Mouse (Mus musculus) CH12.LX (cell line): ENCODE data around the gene Ccdc84. TPM values are rescaled to one million over a fixed set of nuclear protein-coding genes. Genes with fewer than 3 reads are reported as not detected.

ENCODE experiments used
- DNase-seq: peaks from one replicate; pipeline ENCODE4 v3.0.0-alpha.2; 2013; ENCODE audit errors: extremely low read depth
- H3K27ac ChIP-seq: 2 replicates; pipeline ENCODE4 v1.5.1; 2012; ENCODE audit warnings: low read depth, mild to moderate bottlenecking, control low read depth, moderate library complexity; ENCODE audit not compliant: insufficient read depth
- H3K27me3 ChIP-seq: replicated peaks from 2 replicates; pipeline ENCODE3; 2012; ENCODE audit warnings: inconsistent platforms
- H3K36me3 ChIP-seq, 2 experiments: replicated peaks in 1 of 2; 2 replicates each; pipeline versions ENCODE3 to v1.6.1; 2012; ENCODE audit warnings: inconsistent platforms in 1 of 2, low read length in 1 of 2, mild to moderate bottlenecking in 1 of 2, mixed read lengths in 1 of 2, moderate library complexity in 1 of 2; ENCODE audit not compliant: control insufficient read depth in 1 of 2, insufficient read depth in 1 of 2
- H3K4me1 ChIP-seq, 2 experiments: 2 replicates each; pipeline ENCODE4 v1.6.1; 2012; ENCODE audit warnings: inconsistent platforms in 1 of 2, moderate library complexity in 1 of 2; ENCODE audit not compliant: insufficient read depth in 2 of 2, control insufficient read depth in 1 of 2
- H3K4me2 ChIP-seq: 2 replicates; pipeline ENCODE4 v1.6.1; 2012; ENCODE audit warnings: low read depth, mild to moderate bottlenecking, control low read depth; ENCODE audit not compliant: poor library complexity, insufficient read depth, severe bottlenecking
- H3K4me3 ChIP-seq, 3 experiments: fragments of 150-350 bp in 1 of 3; sonication (generic) in 1 of 3; replicated peaks in 1 of 3; 2 replicates each; pipeline versions ENCODE3 to v1.5.1; 2011 to 2012; ENCODE audit warnings: low read depth in 2 of 3, low read length in 2 of 3, mild to moderate bottlenecking in 2 of 3, moderate library complexity in 2 of 3, control low read depth in 1 of 3, improper control_type of control experiment in 1 of 3, inconsistent platforms in 1 of 3, mixed read lengths in 1 of 3; ENCODE audit not compliant: poor library complexity in 1 of 3
- H3K79me2 ChIP-seq: replicated peaks from 2 replicates; pipeline ENCODE4 v1.6.1; 2012; ENCODE audit warnings: mild to moderate bottlenecking, moderate library complexity; ENCODE audit not compliant: control insufficient read depth, poor library complexity, insufficient read depth, severe bottlenecking; ENCODE audit errors: extremely low read depth
- H3K9ac ChIP-seq: 2 replicates; pipeline ENCODE4 v1.6.1; 2012; ENCODE audit warnings: low read depth, mild to moderate bottlenecking, control low read depth, moderate library complexity; ENCODE audit not compliant: insufficient read depth
- H3K9me3 ChIP-seq: replicated peaks from 2 replicates; pipeline ENCODE3; 2012; ENCODE audit warnings: low read length, inconsistent platforms, mixed read lengths
- BHLHE40 ChIP-seq: IDR thresholded peaks from 2 replicates; pipeline ENCODE4 v1.6.1; 2011; ENCODE audit warnings: mild to moderate bottlenecking, low read depth, low read length, improper control_type of control experiment
- CHD1 ChIP-seq: IDR thresholded peaks from 2 replicates; pipeline ENCODE4 v1.6.1; 2012; ENCODE audit warnings: low read depth, low read length, improper control_type of control experiment, inconsistent platforms
- CHD2 ChIP-seq: IDR thresholded peaks from 2 replicates; pipeline ENCODE4 v1.6.1; 2011; ENCODE audit warnings: low read length, improper control_type of control experiment
- CTCF ChIP-seq, 2 experiments: IDR thresholded peaks in 1 of 2; conservative IDR thresholded peaks in 1 of 2; 2 replicates each; pipeline ENCODE4 v1.5.1; 2011 to 2012; ENCODE audit warnings: low read depth in 2 of 2, low read length in 2 of 2, improper control_type of control experiment in 1 of 2, inconsistent platforms in 1 of 2, mild to moderate bottlenecking in 1 of 2, moderate library complexity in 1 of 2
- E2F4 ChIP-seq: IDR thresholded peaks from 2 replicates; pipeline ENCODE4 v1.6.1; 2011; ENCODE audit warnings: low read depth, low read length, improper control_type of control experiment; ENCODE audit not compliant: insufficient replicate concordance
- ELF1 ChIP-seq: IDR thresholded peaks from 2 replicates; pipeline ENCODE4 v1.6.1; 2014; ENCODE audit warnings: low read depth, mild to moderate bottlenecking, inconsistent platforms, low read length, improper control_type of control experiment
- EP300 ChIP-seq: IDR thresholded peaks from 2 replicates; pipeline ENCODE4 v1.6.1; 2011; ENCODE audit warnings: low read length, improper control_type of control experiment
- ETS1 ChIP-seq: conservative IDR thresholded peaks from 2 replicates; pipeline ENCODE4 v1.6.1; 2012; ENCODE audit warnings: low read depth, mild to moderate bottlenecking, inconsistent platforms, low read length, improper control_type of control experiment, moderate library complexity
- GABPA ChIP-seq: IDR thresholded peaks from 2 replicates; pipeline ENCODE4 v1.6.1; 2012; ENCODE audit warnings: low read depth, low read length, improper control_type of control experiment, inconsistent platforms; ENCODE audit not compliant: insufficient replicate concordance
- HCFC1 ChIP-seq: IDR thresholded peaks from 2 replicates; pipeline ENCODE4 v1.6.1; 2012; ENCODE audit warnings: low read depth, mild to moderate bottlenecking, inconsistent platforms, low read length, improper control_type of control experiment
- IRF4 ChIP-seq: IDR thresholded peaks from 2 replicates; pipeline ENCODE4 v1.6.1; 2014; ENCODE audit warnings: low read depth, mild to moderate bottlenecking, inconsistent platforms, low read length, improper control_type of control experiment
- JUN ChIP-seq: IDR thresholded peaks from 2 replicates; pipeline ENCODE4 v1.6.1; 2011; ENCODE audit warnings: low read depth, mild to moderate bottlenecking, low read length, improper control_type of control experiment, moderate library complexity; ENCODE audit not compliant: insufficient read depth
- JUND ChIP-seq: conservative IDR thresholded peaks from 2 replicates; pipeline ENCODE4 v1.6.1; 2011; ENCODE audit warnings: low read depth, low read length, improper control_type of control experiment
- KAT2A ChIP-seq: IDR thresholded peaks from 2 replicates; pipeline ENCODE4 v1.6.1; 2012; ENCODE audit warnings: low read length, improper control_type of control experiment, inconsistent platforms; ENCODE audit not compliant: insufficient replicate concordance
- MAFK ChIP-seq: IDR thresholded peaks from 2 replicates; pipeline ENCODE4 v1.6.1; 2011; ENCODE audit warnings: low read length, improper control_type of control experiment; ENCODE audit not compliant: insufficient replicate concordance
- MAX ChIP-seq: IDR thresholded peaks from 2 replicates; pipeline ENCODE4 v1.6.1; 2011; ENCODE audit warnings: low read length, improper control_type of control experiment
- MAZ ChIP-seq: IDR thresholded peaks from 2 replicates; pipeline ENCODE4 v1.6.1; 2012; ENCODE audit warnings: low read depth, mild to moderate bottlenecking, inconsistent platforms, low read length, improper control_type of control experiment, moderate library complexity
- MEF2A ChIP-seq: IDR thresholded peaks from 2 replicates; pipeline ENCODE4 v1.6.1; 2014; ENCODE audit warnings: low read depth, mild to moderate bottlenecking, inconsistent platforms, low read length, improper control_type of control experiment, borderline replicate concordance
- MXI1 ChIP-seq: IDR thresholded peaks from 2 replicates; pipeline ENCODE4 v1.6.1; 2011; ENCODE audit warnings: mild to moderate bottlenecking, low read depth, low read length, improper control_type of control experiment
- MYC ChIP-seq: IDR thresholded peaks from 2 replicates; pipeline ENCODE4 v1.6.1; 2011; ENCODE audit warnings: low read depth, mild to moderate bottlenecking, improper control_type of control experiment, low read length
- NELFE ChIP-seq: IDR thresholded peaks from 2 replicates; pipeline ENCODE4 v1.6.1; 2011; ENCODE audit warnings: low read depth, low read length, improper control_type of control experiment
- NRF1 ChIP-seq: IDR thresholded peaks from 2 replicates; pipeline ENCODE4 v1.6.1; 2014; ENCODE audit warnings: low read depth, mild to moderate bottlenecking, inconsistent platforms, low read length, improper control_type of control experiment, moderate library complexity
- PAX5 ChIP-seq: IDR thresholded peaks from 2 replicates; pipeline ENCODE4 v1.6.1; 2012; ENCODE audit warnings: low read length, inconsistent platforms, mixed read lengths
- POLR2A ChIP-seq: IDR thresholded peaks from 2 replicates; pipeline ENCODE4 v1.6.1; 2011; ENCODE audit warnings: low read depth, mild to moderate bottlenecking, improper control_type of control experiment, low read length
- POLR2AphosphoS2 ChIP-seq: IDR thresholded peaks from 2 replicates; pipeline ENCODE4 v1.6.1; 2011; ENCODE audit warnings: low read depth, low read length, improper control_type of control experiment
- RAD21 ChIP-seq: IDR thresholded peaks from 2 replicates; pipeline ENCODE4 v1.6.1; 2011; ENCODE audit warnings: low read depth, mild to moderate bottlenecking, low read length, improper control_type of control experiment, moderate library complexity
- RCOR1 ChIP-seq: conservative IDR thresholded peaks from 2 replicates; pipeline ENCODE4 v1.6.1; 2012; ENCODE audit warnings: low read depth, mild to moderate bottlenecking, inconsistent platforms, low read length, improper control_type of control experiment
- SIN3A ChIP-seq: IDR thresholded peaks from 2 replicates; pipeline ENCODE4 v1.6.1; 2012; ENCODE audit warnings: low read length, improper control_type of control experiment, inconsistent platforms
- SMC3 ChIP-seq: IDR thresholded peaks from 2 replicates; pipeline ENCODE4 v1.6.1; 2011; ENCODE audit warnings: low read depth, low read length, improper control_type of control experiment
- TBP ChIP-seq: conservative IDR thresholded peaks from 2 replicates; pipeline ENCODE4 v1.6.1; 2011; ENCODE audit warnings: low read depth, low read length, improper control_type of control experiment
- TCF12 ChIP-seq: IDR thresholded peaks from 2 replicates; pipeline ENCODE4 v1.6.1; 2014; ENCODE audit warnings: low read depth, mild to moderate bottlenecking, inconsistent platforms, low read length, improper control_type of control experiment
- UBTF ChIP-seq: IDR thresholded peaks from 2 replicates; pipeline ENCODE4 v1.6.1; 2012; ENCODE audit warnings: low read depth, mild to moderate bottlenecking, inconsistent platforms, low read length, improper control_type of control experiment, moderate library complexity
- USF1 ChIP-seq: IDR thresholded peaks from 2 replicates; pipeline ENCODE4 v1.6.1; 2014; ENCODE audit warnings: low read depth, mild to moderate bottlenecking, inconsistent platforms, low read length, improper control_type of control experiment
- USF2 ChIP-seq: conservative IDR thresholded peaks from 2 replicates; pipeline ENCODE4 v1.6.1; 2011; ENCODE audit warnings: low read depth, low read length, improper control_type of control experiment
- ZC3H11A ChIP-seq: IDR thresholded peaks from 2 replicates; pipeline ENCODE4 v1.6.1; 2012; ENCODE audit warnings: low read depth, mild to moderate bottlenecking, inconsistent platforms, low read length, improper control_type of control experiment
- ZKSCAN1 ChIP-seq: IDR thresholded peaks from 2 replicates; pipeline ENCODE4 v1.6.1; 2012; ENCODE audit warnings: low read depth, inconsistent platforms, low read length, improper control_type of control experiment, borderline replicate concordance
- ZMIZ1 ChIP-seq: IDR thresholded peaks from 2 replicates; pipeline ENCODE4 v1.6.1; 2012; ENCODE audit warnings: low read depth, mild to moderate bottlenecking, inconsistent platforms, low read length, improper control_type of control experiment
- ZNF384 ChIP-seq: IDR thresholded peaks from 2 replicates; pipeline ENCODE4 v1.6.1; 2012; ENCODE audit warnings: low read depth, low read length, improper control_type of control experiment, inconsistent platforms
- dilution Hi-C: fragments of 300-500 bp; cut with MboI; formaldehyde crosslinking; loops from 2 replicates; pipeline ENCODE4 v1.14.3; 2020; ENCODE audit warnings: low sequenced_read_pairs; ENCODE audit not compliant: extremely low pct_unique_long_range_greater_than_20kb, extremely low pct_ligation_motif_present
- in situ Hi-C: fragments of 300-500 bp; cut with MboI; formaldehyde crosslinking; loops from 3 replicates; pipeline ENCODE4 v1.14.3; 2019; ENCODE audit warnings: low sequenced_read_pairs, low pct_ligation_motif_present, low pct_unique_long_range_greater_than_20kb, mixed read lengths
- polyA plus RNA-seq: library from polyadenylated mRNA; unstranded; fragments of >175 nt; gene quantifications from 2 replicates; pipeline ENCODE4 v1.2.1, GENCODE M21; 2012; ENCODE audit warnings: low read depth; ENCODE audit not compliant: insufficient read length
- total RNA-seq, 2 experiments: library from RNA; depleted of rRNA; stranded (reverse); fragments of 300-350 nt in 1 of 2; fragments of >200 nt in 1 of 2; gene quantifications; 2 replicates each; pipeline ENCODE4 v1.2.3; 2012 to 2014

Gene Ccdc84
- total and polyA plus RNA-seq, 3 experiments, result 18.3 to 25.4 (median 21.7) TPM

DNA sequence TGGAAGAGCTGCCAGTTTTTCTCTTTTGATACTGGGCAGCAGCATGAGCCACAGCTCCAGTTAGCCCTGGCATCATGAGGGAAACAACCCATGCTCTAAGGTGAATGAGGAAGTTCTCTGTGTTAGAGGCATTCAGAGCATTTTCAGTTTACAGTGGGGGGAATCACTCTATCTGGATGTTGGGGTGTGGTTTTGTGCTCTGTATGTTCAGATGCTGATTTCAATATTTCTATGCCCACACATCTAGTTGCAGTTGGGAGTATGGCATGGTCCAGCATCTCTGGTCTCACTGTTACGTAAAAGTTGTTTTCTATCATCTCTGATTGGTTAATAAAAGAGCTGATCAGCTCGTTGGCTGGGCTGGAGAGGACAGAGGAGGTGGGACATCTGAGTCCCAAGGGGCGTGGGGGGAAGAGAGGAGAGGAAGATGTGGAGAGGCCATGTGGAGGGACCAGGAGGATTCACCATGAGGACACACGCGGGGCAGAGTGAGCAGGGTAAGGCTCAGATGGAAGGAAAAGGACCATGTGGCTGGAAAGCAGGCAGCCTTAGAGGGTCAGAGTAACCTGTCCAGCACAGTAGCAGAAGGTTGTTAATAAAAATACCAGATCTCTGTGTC is 2.0 kb upstream of the Ccdc84 start:
- in situ Hi-C loops (no loop called here), dilution Hi-C loops (no loop called here)
- H3K27ac ChIP-seq, result no peak overlapping the region
- H3K9me3 ChIP-seq, result no peaks in the 10 kb centered on the region
- peak overlapping the region; percentile 9; the same call in 1 of the 2 replicates for H3K9ac ChIP-seq
- peaks cover 4 to 41% of the 10 kb centered on the region in 2 experiments; a peak in 3 of 4 replicates for H3K4me1 ChIP-seq
- peak overlapping the region; percentile 42 for H3K4me2 ChIP-seq
- H3K27me3 ChIP-seq, result no peaks in the 10 kb centered on the region
- peak overlapping the region in 2 of 3 experiments; percentile 35 to 66 for H3K4me3 ChIP-seq
- no peaks in the 10 kb centered on the region; the same call in 1 of the 2 replicates for H3K79me2 ChIP-seq
- DNase-seq, result peak; percentile 96
- peaks cover 5 to 40% of the 10 kb centered on the region in 2 experiments for H3K36me3 ChIP-seq
- TF ChIP-seq MEF2A (no peak), SMC3 (no peak), E2F4 (no peak), JUN (no peak), TBP (peak; percentile 47; the same call in 1 of the 2 replicates), UBTF (no peak), ZMIZ1 (no peak), CHD1 (no peak), MAFK (no peak), USF1 (no peak), POLR2AphosphoS2 (no peak), NELFE (no peak), GABPA (no peak), POLR2A (peak; percentile 73), ZC3H11A (no peak), ELF1 (no peak), MXI1 (peak; percentile 81; the same call in 1 of the 2 replicates), ZNF384 (no peak), JUND (no peak), HCFC1 (peak; percentile 11; the same call in 1 of the 2 replicates), NRF1 (no peak), PAX5 (no peak), SIN3A (peak; percentile 43), USF2 (no peak), RCOR1 (0 out of 2 replicates have a peak, but pooled peaks have one; percentile 52), ZKSCAN1 (no peak), ETS1 (no peak; the same call in 1 of the 2 replicates), KAT2A (0 out of 2 replicates have a peak, but pooled peaks have one; percentile 55), BHLHE40 (no peak), RAD21 (no peak), EP300 (no peak), IRF4 (no peak), TCF12 (peak; percentile 48), MAZ (no peak), MYC (peak; percentile 97), CHD2 (no peak), MAX (peak; percentile 95), CTCF (conservative IDR thresholded peaks at IDR 0.05 in 1 of 2, IDR thresholded peaks at IDR 0.05 in 1 of 2; ENCODE audit: low read depth in 2 of 2, low read length in 2 of 2) (no peak)
- TF ChIP-seq, all 38 proteins: peak for 10
